Mouse (Mus musculus) skeletal muscle tissue, adult 2 months (tissue): Measurements from ENCODE around the gene Olfr694.
"Not testable (repeated sequence)": the region's sequence is repeated elsewhere in the genome, so short reads cannot be mapped to it uniquely, and the experiment has no call there.

Source experiments
- DNase-seq: peaks from one replicate; pipeline ENCODE4 v3.0.0-alpha.2; 2012; ENCODE audit warnings: low read depth, low spot score

The Olfr694 gene

GRCm38 (mm10) chr7:106691714-106692113 lies at the start of gene Olfr694:
Gene Olfr694, minus strand, starts transcription at chr7:106691814.
- no peak for DNase-seq

GRCm38 (mm10) chr7:106737028-106737427 lies 45.4 kb upstream of the Olfr694 start:
- no peak for DNase-seq

GRCm38 (mm10) chr7:106733717-106734116 lies 42.1 kb upstream of the Olfr694 start:
- no peak for DNase-seq

- not testable (repeated sequence) for DNase-seq
Measured at GRCm38 (mm10) chr7:106725654-106726053, 34.0 kb upstream of the Olfr694 start.

- DNase-seq: no peak
Measured at GRCm38 (mm10) chr7:106716296-106716695, 24.7 kb upstream of the Olfr694 start, which contains the start of gene Olfr695. Gene Olfr695, minus strand, starts transcription at chr7:106716396.

- DNase-seq: no peak
Measured at GRCm38 (mm10) chr7:106711463-106711862, 19.8 kb upstream of the Olfr694 start.

GRCm38 (mm10) chr7:106707705-106708104 lies 16.1 kb upstream of the Olfr694 start:
- DNase-seq: not testable (repeated sequence)

- DNase-seq: no peak
Measured at GRCm38 (mm10) chr7:106696891-106697290, 5.3 kb upstream of the Olfr694 start.

- DNase-seq: no peak
Measured at GRCm38 (mm10) chr7:106692976-106693375, 1.4 kb upstream of the Olfr694 start.

GRCm38 (mm10) chr7:106685382-106685781 lies 6.2 kb downstream of the Olfr694 start:
- no peak for DNase-seq

- no peak for DNase-seq
Measured at GRCm38 (mm10) chr7:106680484-106680883, 11.1 kb downstream of the Olfr694 start, which contains the start of gene Olfr693. Gene Olfr693, minus strand, starts transcription at chr7:106680584.

GRCm38 (mm10) chr7:106652344-106652652 lies 39.3 kb downstream of the Olfr694 start:
- DNase-seq: no peak

- DNase-seq: peak; percentile 13
Measured at GRCm38 (mm10) chr7:106651555-106652343, 39.9 kb downstream of the Olfr694 start.

- no peak for DNase-seq
Measured at GRCm38 (mm10) chr7:106649774-106650173, 41.8 kb downstream of the Olfr694 start.

GRCm38 (mm10) chr7:106645261-106645660 lies 46.4 kb downstream of the Olfr694 start:
- no peak for DNase-seq

- DNase-seq: no peak
Measured at GRCm38 (mm10) chr7:106644222-106644870, 47.3 kb downstream of the Olfr694 start.

GRCm38 (mm10) chr7:106640839-106641238 lies 50.8 kb downstream of the Olfr694 start:
- no peak for DNase-seq

GRCm38 (mm10) chr7:106635560-106635959 lies 56.1 kb downstream of the Olfr694 start:
- no peak for DNase-seq
